Mouse (Mus musculus): ENCODE measurements around the gene Acer2.

Gene Acer2

GRCm38 (mm10) chr4:86887879-86888278 lies 13.7 kb downstream of the Acer2 start:
- CTCF ChIA-PET, result no interaction called here

- CTCF ChIA-PET, result no interaction called here
Measured at GRCm38 (mm10) chr4:86897411-86897810, 23.2 kb downstream of the Acer2 start.

- CTCF ChIA-PET, result no interaction called here
Measured at GRCm38 (mm10) chr4:86898791-86899474, 24.7 kb downstream of the Acer2 start.

- CTCF ChIA-PET, result no interaction called here
Measured at GRCm38 (mm10) chr4:86902351-86902750, 28.2 kb downstream of the Acer2 start.

- CTCF ChIA-PET, result no interaction called here
Measured at GRCm38 (mm10) chr4:86904969-86905368, 30.8 kb downstream of the Acer2 start.

GRCm38 (mm10) chr4:86905869-86906268 lies 31.7 kb downstream of the Acer2 start:
- CTCF ChIA-PET, result no interaction called here

GRCm38 (mm10) chr4:86911576-86912341 lies 37.6 kb downstream of the Acer2 start:
- CTCF ChIA-PET, result no interaction called here

- CTCF ChIA-PET, result no interaction called here
Measured at GRCm38 (mm10) chr4:86912757-86913156, 38.6 kb downstream of the Acer2 start.

GRCm38 (mm10) chr4:86916062-86916461 lies 41.9 kb downstream of the Acer2 start:
- CTCF ChIA-PET, result no interaction called here

- CTCF ChIA-PET, result no interaction called here
Measured at GRCm38 (mm10) chr4:86923476-86924055, 49.4 kb downstream of the Acer2 start.

GRCm38 (mm10) chr4:86924804-86925458 lies 50.7 kb downstream of the Acer2 start:
- CTCF ChIA-PET, result interaction anchor here (0.7 kb wide), 1 partner anchor 39 kb away, joined by 3 read pairs; no protein-coding TSS in a partner anchor

GRCm38 (mm10) chr4:86926997-86927396 lies 52.8 kb downstream of the Acer2 start:
- CTCF ChIA-PET, result interaction anchor here (0.9 kb wide), 1 partner anchor 655 kb away, joined by 13 read pairs; no protein-coding TSS in a partner anchor

GRCm38 (mm10) chr4:86930101-86930635 lies 56.0 kb downstream of the Acer2 start:
- CTCF ChIA-PET, result no interaction called here

GRCm38 (mm10) chr4:86930636-86931456 lies 56.6 kb downstream of the Acer2 start:
- CTCF ChIA-PET, result no interaction called here

- CTCF ChIA-PET, result no interaction called here
Measured at GRCm38 (mm10) chr4:86933026-86933425, 58.8 kb downstream of the Acer2 start.

- CTCF ChIA-PET, result no interaction called here
Measured at GRCm38 (mm10) chr4:86936217-86936616, 62.0 kb downstream of the Acer2 start.

- CTCF ChIA-PET, result no interaction called here
Measured at GRCm38 (mm10) chr4:86936706-86937105, 62.5 kb downstream of the Acer2 start.

GRCm38 (mm10) chr4:86942656-86943055 lies 68.5 kb downstream of the Acer2 start:
- CTCF ChIA-PET, result no interaction called here

- CTCF ChIA-PET, result no interaction called here
Measured at GRCm38 (mm10) chr4:86943296-86943695, 69.1 kb downstream of the Acer2 start.

GRCm38 (mm10) chr4:86948794-86949193 lies 74.6 kb downstream of the Acer2 start:
- CTCF ChIA-PET, result no interaction called here

- CTCF ChIA-PET, result no interaction called here
Measured at GRCm38 (mm10) chr4:86953519-86953918, 79.3 kb downstream of the Acer2 start.

Measured in spleen, embryonic (tissue).